Mouse (Mus musculus) c-Kit-positive CD71-positive TER-119-negative erythroid progenitor cells, embryonic 14.5 days (primary cell): ENCODE measurements around the gene Carnmt1.
"Not testable (repeated sequence)": the region's sequence is repeated elsewhere in the genome, so short reads cannot be mapped to it uniquely, and the experiment has no call there.

Source experiments
- DNase-seq: peaks from one replicate; pipeline ENCODE4 v3.0.0-alpha.2; 2013; ENCODE audit warnings: low read depth

The Carnmt1 gene

GRCm38 (mm10) chr19:18713357-18713756 is 42.8 kb downstream of the Carnmt1 start:
- DNase-seq = not testable (repeated sequence)

DNA sequence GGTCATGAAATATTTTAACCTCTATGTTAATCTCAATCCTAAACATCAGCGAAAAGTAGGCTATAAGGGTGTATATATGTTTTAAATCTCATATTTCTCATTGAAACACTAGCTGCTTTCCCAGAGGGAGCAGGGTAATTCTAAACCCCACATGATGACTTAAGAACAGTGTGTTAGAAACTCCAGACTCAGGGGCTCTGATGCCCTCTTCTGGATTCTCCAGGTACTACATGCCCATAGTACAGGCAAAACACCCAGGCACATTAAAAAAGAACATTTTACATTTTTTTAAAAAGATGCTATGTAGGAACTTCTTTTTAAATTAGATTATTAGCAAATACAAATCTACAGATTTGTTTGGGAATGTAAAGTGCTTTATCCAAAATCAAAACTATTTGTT is 45.8 kb downstream of the Carnmt1 start:
- peak; percentile 77 for DNase-seq

GRCm38 (mm10) chr19:18720337-18720736 is 49.8 kb downstream of the Carnmt1 start:
- DNase-seq = no peak

GRCm38 (mm10) chr19:18725186-18725585 is 54.6 kb downstream of the Carnmt1 start:
- peak; percentile 22 for DNase-seq

DNA sequence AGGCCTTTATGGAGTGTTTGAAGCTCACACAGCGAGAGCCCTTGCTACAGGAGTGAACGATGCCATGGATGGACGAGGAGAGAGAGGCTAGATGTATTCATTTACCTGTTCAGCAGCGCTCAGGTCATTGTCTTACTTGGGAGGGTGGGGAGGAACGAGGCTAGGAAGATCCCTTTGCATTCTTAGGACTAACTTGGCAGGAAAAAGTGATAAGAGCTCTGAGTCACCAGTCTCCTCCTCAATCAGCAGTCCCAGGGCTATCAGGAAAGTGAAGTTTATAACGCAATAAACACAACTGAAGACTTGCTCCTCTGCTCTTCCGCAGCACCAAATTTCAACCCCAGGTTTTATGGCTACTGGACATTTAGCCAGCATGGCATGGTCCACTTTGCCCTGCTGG is 59.7 kb downstream of the Carnmt1 start:
- no peak for DNase-seq

GRCm38 (mm10) chr19:18731077-18731476 is 60.5 kb downstream of the Carnmt1 start:
- DNase-seq = no peak

- no peak for DNase-seq
These were observed 65.3 kb downstream of the Carnmt1 start for GRCm38 (mm10) chr19:18735901-18736300.

GRCm38 (mm10) chr19:18739146-18739545 is 68.6 kb downstream of the Carnmt1 start:
- no peak for DNase-seq

- no peak for DNase-seq
These were observed 73.4 kb downstream of the Carnmt1 start for GRCm38 (mm10) chr19:18743946-18744345.

DNA sequence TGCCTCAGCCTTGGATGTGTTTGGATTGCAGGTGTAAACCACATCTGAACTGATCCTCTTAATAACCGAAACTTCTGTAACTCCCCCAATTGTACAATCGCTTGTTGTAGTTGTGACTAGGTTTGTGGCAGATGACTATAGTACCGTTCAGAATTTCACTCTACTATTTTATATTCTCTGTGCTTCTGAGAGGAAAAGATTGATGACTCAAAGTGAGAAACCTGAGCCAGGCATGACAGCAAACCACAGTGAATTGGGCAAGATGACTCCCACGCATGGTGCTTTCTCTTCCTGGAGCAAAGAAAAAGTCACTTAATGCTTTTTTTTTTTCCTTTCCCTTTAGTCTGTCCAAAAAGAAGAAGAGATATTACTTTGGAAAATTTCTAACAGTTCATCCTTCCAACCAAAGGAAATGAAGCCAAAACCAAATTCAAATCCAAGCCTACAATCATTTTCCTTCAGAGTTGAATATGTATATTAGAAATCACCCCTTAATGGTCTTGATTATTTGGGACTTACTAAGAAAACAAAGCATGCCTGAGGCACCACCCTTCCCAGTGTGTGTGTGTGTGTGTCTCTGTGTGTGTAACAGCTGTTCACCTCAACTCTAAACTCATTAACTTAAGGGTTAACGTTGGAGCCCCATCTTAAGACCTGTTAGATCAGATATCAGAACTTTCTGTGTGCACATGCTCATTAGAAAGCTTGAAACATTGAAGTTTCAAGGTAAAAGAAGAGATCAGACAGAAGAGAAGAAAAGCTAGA is 76.2 kb downstream of the Carnmt1 start:
- DNase-seq = no peak

DNA sequence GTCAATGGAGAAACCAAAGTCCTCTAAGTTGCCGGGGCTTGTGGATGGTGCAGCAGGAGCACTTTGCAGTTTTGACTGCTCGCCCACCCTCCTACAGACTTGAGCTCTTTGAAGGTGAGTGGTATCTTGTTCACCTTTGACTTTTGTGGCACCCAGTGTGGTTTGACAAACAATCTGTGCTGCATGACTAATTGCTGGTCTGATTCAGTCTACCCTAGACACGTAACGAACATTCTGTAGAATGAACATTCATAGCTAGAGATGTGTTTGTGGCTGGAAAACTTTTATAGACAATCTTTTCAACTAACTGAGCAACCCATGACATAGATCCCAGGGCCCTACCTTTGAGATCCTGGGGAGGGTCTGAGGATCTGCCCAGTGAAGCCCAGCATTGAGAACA is 76.8 kb downstream of the Carnmt1 start:
- DNase-seq = no peak

GRCm38 (mm10) chr19:18749598-18750339 is 79.2 kb downstream of the Carnmt1 start, which contains the start of gene Trpm6:
Trpm6 (plus strand) TSS chr19:18749983.
- DNase-seq = no peak
